Mouse (Mus musculus) lung, adult 2 months (tissue): ENCODE results near the gene Sbno2. TPM values are rescaled to one million over a fixed set of nuclear protein-coding genes. Genes with fewer than 3 reads are reported as not detected.

Source experiments
- DNase-seq: peaks from one replicate; pipeline ENCODE4 v3.0.0; 2022
- H3K4me1 ChIP-seq: fragments of 200-500 bp; 2 replicates; pipeline ENCODE4 v1.6.1; 2011; ENCODE audit warnings: low read length; ENCODE audit not compliant: control insufficient read depth, insufficient read depth
- H3K4me3 ChIP-seq: fragments of 200-500 bp; replicated peaks from 2 replicates; pipeline ENCODE3; 2011; ENCODE audit warnings: low read depth, mild to moderate bottlenecking, control low read depth, low read length; ENCODE audit errors: extremely low read depth
- CTCF ChIP-seq: fragments of 200-500 bp; IDR thresholded peaks from 2 replicates; pipeline ENCODE4 v1.5.1; 2011; ENCODE audit warnings: mild to moderate bottlenecking, low read length, control low read depth; ENCODE audit not compliant: insufficient read depth
- POLR2A ChIP-seq: fragments of 200-500 bp; IDR thresholded peaks from 2 replicates; pipeline ENCODE4 v1.6.1; 2011; ENCODE audit warnings: low read depth, mild to moderate bottlenecking, control low read depth, low read length, borderline replicate concordance; ENCODE audit errors: extremely low read depth
- WGBS: fragments of 180-500 bp; shearing (Covaris S2); methylation state at CpG from one replicate; pipeline ENCODE4 v1.1.7; 2018; 5-methylcytosine and 5-hydroxymethylcytosine counted together
- polyA plus RNA-seq: library from polyadenylated mRNA; depleted of rRNA; stranded (reverse); fragments of >200 nt; gene quantifications from 2 replicates; pipeline ENCODE4 v1.2.3, GENCODE M21; 2012

The Sbno2 gene
- polyA plus RNA-seq, 1 experiment = 85.8 TPM

DNA sequence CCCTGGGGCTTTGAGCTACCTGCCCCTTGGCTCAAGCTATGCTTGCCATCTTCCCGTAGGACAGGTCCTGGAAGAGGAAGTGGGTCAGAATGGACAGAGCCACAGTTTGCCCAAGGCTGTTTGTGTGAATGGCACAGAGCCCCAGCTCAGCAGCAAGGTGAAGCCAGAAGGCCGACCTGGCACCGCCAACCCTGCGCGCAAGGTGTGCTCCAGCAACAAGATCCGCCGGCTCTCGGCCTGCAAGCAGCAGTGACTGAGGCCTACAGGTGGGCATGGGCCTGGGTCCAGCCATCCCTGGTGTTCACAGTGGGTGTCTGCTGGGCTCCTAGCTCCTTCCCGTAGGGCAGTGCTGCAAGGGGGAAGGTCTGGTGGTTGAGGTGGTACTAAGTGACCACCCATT lies 24.5 kb upstream of the Sbno2 start:
- WGBS = 84% methylated on average over 9 of the region's 9 CpGs
- Histone ChIP-seq H3K4me1 (no peaks in the 10 kb centered on the region), H3K4me3 (no peak overlapping the region)
- no peak for TF ChIP-seq POLR2A
- no peak for TF ChIP-seq CTCF
- DNase-seq = no peak

DNA sequence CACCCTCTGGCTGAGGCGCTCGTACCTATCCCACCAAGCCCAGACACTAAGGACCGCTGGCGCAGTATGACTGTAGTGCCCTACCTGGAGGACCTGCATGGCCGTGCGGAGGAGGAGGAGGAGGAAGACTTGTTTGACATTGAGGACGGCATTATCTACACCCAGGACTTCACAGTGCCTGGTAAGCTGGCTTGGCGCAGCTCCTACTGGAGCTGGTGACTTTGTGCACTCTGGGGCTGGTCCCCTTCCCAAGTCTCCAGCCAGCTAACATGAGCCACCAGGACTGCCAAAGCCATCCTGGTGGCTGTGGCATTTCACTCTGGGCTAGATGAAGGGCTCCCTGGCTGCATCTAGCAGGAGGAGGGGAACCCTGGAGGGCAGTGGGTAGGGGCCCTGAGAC lies 22.5 kb upstream of the Sbno2 start:
- no peak for TF ChIP-seq CTCF
- TF ChIP-seq POLR2A = no peak
- no peak overlapping the region for H3K4me3 ChIP-seq
- no peaks in the 10 kb centered on the region for H3K4me1 ChIP-seq
- WGBS = 95% methylated on average over 8 of the region's 8 CpGs
- DNase-seq = no peak

GRCm38 (mm10) chr10:80123932-80124562 lies 18.7 kb upstream of the Sbno2 start:
- Histone ChIP-seq H3K4me3 (no peak overlapping the region), H3K4me1 (no peaks in the 10 kb centered on the region)
- whole genome bisulfite sequencing = 82% methylated on average over 9 of the region's 9 CpGs
- DNase-seq = no peak
- no peak for TF ChIP-seq CTCF
- no peak for TF ChIP-seq POLR2A

DNA sequence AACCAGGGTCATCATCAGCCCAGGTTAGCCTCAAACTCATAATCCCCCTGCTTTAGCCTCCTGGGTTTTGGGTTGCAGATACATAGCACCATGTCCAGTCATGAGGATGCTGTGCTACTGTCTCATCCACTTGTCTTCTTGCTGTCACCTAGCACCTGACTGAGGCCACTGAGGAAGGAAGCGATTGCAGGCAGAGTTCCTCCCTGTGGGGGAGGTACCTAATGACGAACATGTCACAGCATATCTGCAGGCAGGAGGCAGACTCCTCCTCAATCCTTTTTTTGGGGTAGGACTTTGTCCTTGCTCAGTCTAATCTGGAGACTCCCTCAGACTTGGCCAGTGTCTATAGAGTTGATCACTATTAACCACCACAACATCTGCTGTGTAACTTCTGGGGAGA lies 16.3 kb upstream of the Sbno2 start:
- no peak for TF ChIP-seq CTCF
- TF ChIP-seq POLR2A = no peak
- Histone ChIP-seq H3K4me1 (peaks cover 13% of the 10 kb centered on the region), H3K4me3 (no peak overlapping the region)
- WGBS = 73% methylated on average over 2 of the region's 2 CpGs
- DNase-seq = no peak

DNA sequence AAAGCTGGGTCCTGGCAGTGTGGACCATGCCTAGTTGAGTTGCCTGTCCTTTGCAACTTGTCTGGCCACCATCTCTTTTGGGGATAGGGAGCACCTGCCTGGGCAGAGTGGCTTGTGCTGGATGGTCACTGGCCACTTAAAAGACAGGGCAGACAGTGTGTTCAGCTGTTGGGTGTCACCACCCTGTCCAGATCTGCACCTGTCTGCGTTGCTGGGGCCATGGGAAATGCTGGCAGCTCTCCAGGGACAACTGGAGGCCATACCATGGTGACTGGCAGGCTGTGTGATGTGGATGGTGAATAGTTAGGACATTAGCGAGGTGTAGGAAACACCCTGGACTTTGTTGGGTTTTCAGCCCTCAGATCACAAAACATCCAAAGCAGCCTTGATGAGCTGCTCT lies 14.8 kb upstream of the Sbno2 start:
- no peak for DNase-seq
- TF ChIP-seq POLR2A (no peak), CTCF (no peak)
- 63% methylated on average over 2 of the region's 2 CpGs for WGBS
- H3K4me3 ChIP-seq = no peak overlapping the region
- H3K4me1 ChIP-seq = peaks cover 13% of the 10 kb centered on the region

- WGBS = 59% methylated on average over 6 of the region's 6 CpGs
- no peak overlapping the region for H3K4me3 ChIP-seq
- TF ChIP-seq POLR2A (no peak), CTCF (no peak)
- no peak for DNase-seq
- H3K4me1 ChIP-seq = peaks cover 13% of the 10 kb centered on the region
Measured at GRCm38 (mm10) chr10:80118552-80118951, 13.2 kb upstream of the Sbno2 start.

DNA sequence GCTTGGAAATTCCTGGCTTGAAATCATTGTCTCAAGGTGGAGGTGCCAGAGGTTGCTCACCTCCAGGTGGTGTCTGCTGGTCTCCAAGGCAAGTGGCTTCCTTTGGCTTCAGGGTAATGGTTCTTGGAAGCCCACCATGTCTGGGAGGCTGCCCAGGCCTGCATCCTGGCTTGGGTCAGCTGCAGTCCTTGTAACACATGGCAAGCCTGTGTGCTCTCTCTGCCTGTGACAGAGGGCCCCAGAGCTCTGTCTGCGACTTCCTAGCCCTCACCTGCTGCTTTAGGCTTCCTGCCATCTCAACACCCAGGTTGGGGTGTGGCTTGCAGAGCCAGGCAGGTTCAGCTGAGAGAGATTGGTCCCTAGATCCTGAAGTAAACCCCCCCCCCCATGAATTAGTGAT lies 12.4 kb upstream of the Sbno2 start:
- no peak for TF ChIP-seq POLR2A
- TF ChIP-seq CTCF = no peak
- Histone ChIP-seq H3K4me1 (peaks cover 13% of the 10 kb centered on the region), H3K4me3 (no peak overlapping the region)
- 29% methylated on average over 1 of the region's 1 CpGs for WGBS
- DNase-seq = no peak

- 1% methylated on average over 30 of the region's 30 CpGs for WGBS
- no peak for TF ChIP-seq CTCF
- TF ChIP-seq POLR2A = peak; percentile 57; the same call in 1 of the 2 replicates
- DNase-seq = peak; percentile 60
- H3K4me3 ChIP-seq = peak overlapping the region; percentile 83
- peaks cover 13% of the 10 kb centered on the region for H3K4me1 ChIP-seq
Measured at GRCm38 (mm10) chr10:80116927-80117691, 11.7 kb upstream of the Sbno2 start.

DNA sequence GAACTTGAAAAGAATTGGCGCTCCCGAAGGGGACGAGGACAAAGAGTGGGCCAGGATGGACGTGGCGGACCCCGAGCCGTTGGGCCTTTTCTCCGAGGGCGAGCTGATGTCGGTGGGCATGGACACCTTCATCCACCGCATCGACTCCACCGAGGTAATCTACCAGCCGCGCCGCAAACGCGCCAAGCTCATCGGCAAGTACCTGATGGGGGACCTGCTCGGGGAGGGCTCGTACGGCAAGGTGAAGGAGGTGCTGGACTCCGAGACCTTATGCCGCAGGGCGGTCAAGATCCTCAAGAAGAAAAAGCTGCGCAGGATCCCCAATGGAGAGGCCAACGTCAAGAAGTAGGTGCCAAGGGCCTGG lies 11.2 kb upstream of the Sbno2 start:
- TF ChIP-seq POLR2A (no peak), CTCF (no peak)
- 1% methylated on average over 27 of the region's 27 CpGs for WGBS
- Histone ChIP-seq H3K4me3 (peak overlapping the region; percentile 83), H3K4me1 (peaks cover 13% of the 10 kb centered on the region)
- peak; percentile 59 for DNase-seq

GRCm38 (mm10) chr10:80115944-80116335 lies 10.6 kb upstream of the Sbno2 start:
- no peak for DNase-seq
- Histone ChIP-seq H3K4me1 (peaks cover 13% of the 10 kb centered on the region), H3K4me3 (peak overlapping the region; percentile 83)
- under 1% methylated on average over 63 of the region's 63 CpGs for WGBS
- TF ChIP-seq POLR2A (no peak), CTCF (no peak)
